ENCODE assay signal across 7 mouse cellular contexts in genomic region chr6:142571055-142571618, GRCm38 (mm10). TPM values are rescaled to one million over a fixed set of nuclear protein-coding genes. Genes with fewer than 3 reads are reported as not detected.
DNase-seq lines count a peak whose midpoint lies in the region; ATAC-seq and TF ChIP-seq lines count a peak whose summit lies in the region.

Gene Kcnj8 (minus strand): TSS chr6:142571614.

- H3K9ac ChIP-seq in liver, embryonic 13.5 days: no peak within 1 kb of the TSS
- peak within 1 kb of the TSS; percentile 75 for H3K9ac ChIP-seq in stomach, postnatal 0 days (ENCODE audit: low read length)

- DNase-seq in adrenal gland, postnatal 10 days: peak; percentile 77
- peak; percentile 77 for DNase-seq in embryo, embryonic 11 days
- DNase-seq in heart, adult 18-20 months: peak; percentile 81 to 89
- DNase-seq in kidney, adult 11 months: peak; percentile 53
- no peak for DNase-seq in liver, embryonic 13.5 days
- peak; percentile 43 for DNase-seq in naive thymus-derived CD4-positive, alpha-beta T cell, adult 2 months (ENCODE audit: low read depth)
- DNase-seq in stomach, postnatal 0 days (ENCODE audit: low spot score): peak; percentile 75

- no peaks in the 10 kb centered on the region for H3K36me3 ChIP-seq in liver, embryonic 13.5 days
- no peaks in the 10 kb centered on the region for H3K36me3 ChIP-seq in stomach, postnatal 0 days (ENCODE audit: control insufficient read depth, insufficient read depth, low read length)

- H3K4me1 ChIP-seq in liver, embryonic 13.5 days (replicated peaks): peaks cover 22% of the 10 kb centered on the region
- H3K4me1 ChIP-seq in stomach, postnatal 0 days (replicated peaks; ENCODE audit: control insufficient read depth, insufficient read depth): peaks cover 3% of the 10 kb centered on the region; the same call in 1 of the 2 replicates

- peak within 1 kb of the TSS; percentile 62 for H3K4me2 ChIP-seq in liver, embryonic 13.5 days
- H3K4me2 ChIP-seq in stomach, postnatal 0 days (replicated peaks; ENCODE audit: low read depth): peak within 1 kb of the TSS; percentile 60

- peak; percentile 44 for TF ChIP-seq EP300 in stomach, postnatal 0 days (optimal IDR thresholded peaks at IDR 0.05)

- 1% methylated on average over 34 of the region's 34 CpGs for WGBS in liver, embryonic 13.5 days (ENCODE audit: insufficient replicate concordance)
- WGBS in stomach, postnatal 0 days: 2% methylated on average over 34 of the region's 34 CpGs

- peak; percentile 43 for TF ChIP-seq CTCF in stomach, postnatal 0 days (IDR thresholded peaks at IDR 0.05; ENCODE audit: low read depth)

- H3K9me3 ChIP-seq in liver, embryonic 13.5 days (replicated peaks): no peaks in the 10 kb centered on the region
- no peaks in the 10 kb centered on the region for H3K9me3 ChIP-seq in stomach, postnatal 0 days (ENCODE audit: control insufficient read depth, low read length)

- peak; percentile 57 for ATAC-seq in liver, embryonic 13.5 days (ENCODE audit: low read depth)
- ATAC-seq in stomach, postnatal 0 days (ENCODE audit: low FRiP score, low TSS enrichment): peak; percentile 95

- H3K27ac ChIP-seq in liver, embryonic 13.5 days: no peak within 1 kb of the TSS
- H3K27ac ChIP-seq in stomach, postnatal 0 days (replicated peaks): peak within 1 kb of the TSS; percentile 93

- H3K4me3 ChIP-seq in liver, embryonic 13.5 days (replicated peaks): peak within 1 kb of the TSS; percentile 47
- H3K4me3 ChIP-seq in stomach, postnatal 0 days (ENCODE audit: low read depth, low read length): peak within 1 kb of the TSS; percentile 55

- peaks cover 45% of the 10 kb centered on the region for H3K27me3 ChIP-seq in liver, embryonic 13.5 days
- no peaks in the 10 kb centered on the region; the same call in 1 of the 2 replicates for H3K27me3 ChIP-seq in stomach, postnatal 0 days (ENCODE audit: control insufficient read depth, insufficient read depth, low read length)

RNA-seq across cellular contexts. Expression of gene Kcnj8, which starts in this region (rescaled TPM):
- total RNA-seq in adrenal gland, postnatal 10 days (2021): 10 to 100 TPM; 22.2 to 23.9 TPM
- total RNA-seq in heart, adult 18-20 months (2021): 10 to 100 TPM; 15.8 to 19.6 TPM
- polyA plus RNA-seq in liver, embryonic 13.5 days (2015; fragmentation: Nextera tagmentation; extraction: Ambion mirVana): 1.5 and 2.0 TPM in 2 replicates
- 44.6 and 45.4 TPM in 2 replicates for polyA plus RNA-seq in stomach, postnatal 0 days (2015; fragmentation: Nextera tagmentation; extraction: Ambion mirVana)

Comparison
In these comparisons a context has a peak if more than half of its experiments do, and no peak if none do; other contexts are left out.
1. RNA of gene Kcnj8 (polyA plus RNA-seq): 44.6 to 45.4 TPM in stomach, postnatal 0 days; 1.5 to 2.0 TPM in liver, embryonic 13.5 days; every median in the first group is over 10 times any median in the second.